Mouse (Mus musculus) myocyte (in vitro differentiated cells): ENCODE data around the gene Ism1.

ENCODE experiments used
- MYOG ChIP-seq, 3 experiments: IDR thresholded peaks; one replicate each; pipeline ENCODE4 v1.6.1; 2011; ENCODE audit warnings: control low read depth in 2 of 3, low read depth in 2 of 3, mild to moderate bottlenecking in 2 of 3; ENCODE audit not compliant: insufficient read length in 2 of 3, control insufficient read depth in 1 of 3, insufficient read depth in 1 of 3
- POLR2A ChIP-seq: IDR thresholded peaks from one replicate; pipeline ENCODE4 v1.6.1; 2011; ENCODE audit warnings: low read depth, mild to moderate bottlenecking, control low read depth, moderate library complexity; ENCODE audit not compliant: insufficient read length
- POLR2AphosphoS2 ChIP-seq: IDR thresholded peaks from one replicate; pipeline ENCODE4 v1.6.1; 2011; ENCODE audit warnings: low read depth, control low read depth; ENCODE audit not compliant: insufficient read length
- TCF12 ChIP-seq: IDR thresholded peaks from one replicate; pipeline ENCODE4 v1.6.1; 2011; ENCODE audit warnings: mild to moderate bottlenecking, control low read depth; ENCODE audit not compliant: poor library complexity, insufficient read depth, severe bottlenecking
- USF1 ChIP-seq: IDR thresholded peaks from one replicate; pipeline ENCODE4 v1.6.1; 2011; ENCODE audit warnings: low read depth, mild to moderate bottlenecking, control low read depth, moderate library complexity

- no peak for TF ChIP-seq POLR2AphosphoS2
- TF ChIP-seq POLR2A: no peak
- TF ChIP-seq TCF12: no peak
- TF ChIP-seq MYOG (IDR thresholded peaks at IDR 0.05; ENCODE audit: control insufficient read depth in 1 of 3, insufficient read depth in 1 of 3, insufficient read length in 2 of 3, low read depth in 2 of 3): no peak
- no peak for TF ChIP-seq USF1
Measured at GRCm38 (mm10) chr2:139712046-139712445, 34.1 kb downstream of the Ism1 start.
